Mouse (Mus musculus) stomach, embryonic 16.5 days (tissue): Measurements from ENCODE around the gene Txnip. TPM values are rescaled to one million over a fixed set of nuclear protein-coding genes. Genes with fewer than 3 reads are reported as not detected.
"Not testable (repeated sequence)": the region's sequence is repeated elsewhere in the genome, so short reads cannot be mapped to it uniquely, and the experiment has no call there.

ENCODE experiments used
- ATAC-seq: fragments of 200-750 bp; cut with Nextera tagmentation; 2 replicates; pipeline ENCODE4 v1.8.0; 2017; ENCODE audit warnings: moderate number of reproducible peaks, moderate TSS enrichment; ENCODE audit not compliant: insufficient read depth, low FRiP score
- H3K27ac ChIP-seq: fragments of 300-500 bp; sonication (generic); 2 replicates; pipeline ENCODE4 v1.5.1; 2014; ENCODE audit warnings: low read length
- H3K27me3 ChIP-seq: fragments of 300-500 bp; sonication (generic); 2 replicates; pipeline ENCODE4 v1.6.1; 2014; ENCODE audit warnings: low read length, control low read depth, mixed read lengths; ENCODE audit not compliant: control insufficient read depth, insufficient read depth
- H3K36me3 ChIP-seq: fragments of 300-500 bp; sonication (generic); 2 replicates; pipeline ENCODE4 v1.6.1; 2014; ENCODE audit warnings: low read length; ENCODE audit not compliant: control insufficient read depth, insufficient read depth
- H3K4me1 ChIP-seq: fragments of 300-500 bp; sonication (generic); 2 replicates; pipeline ENCODE4 v1.6.1; 2014; ENCODE audit warnings: low read length, control low read depth, mixed read lengths; ENCODE audit not compliant: control insufficient read depth, insufficient read depth
- H3K4me2 ChIP-seq: fragments of 300-500 bp; sonication (generic); 2 replicates; pipeline ENCODE4 v1.6.1; 2014; ENCODE audit warnings: low read depth, low read length, mixed read lengths
- H3K4me3 ChIP-seq: fragments of 300-500 bp; sonication (generic); replicated peaks from 2 replicates; pipeline ENCODE4 v1.5.1; 2014; ENCODE audit warnings: mild to moderate bottlenecking, low read length
- H3K9ac ChIP-seq: fragments of 300-500 bp; sonication (generic); 2 replicates; pipeline ENCODE4 v1.6.1; 2014; ENCODE audit warnings: low read length
- H3K9me3 ChIP-seq: fragments of 300-500 bp; sonication (generic); replicated peaks from 2 replicates; pipeline ENCODE4 v1.6.1; 2016; ENCODE audit warnings: low read length, control low read depth; ENCODE audit not compliant: control insufficient read depth
- WGBS: fragments of 180-500 bp; shearing (Covaris S2); extraction: QIAGEN DNeasy Blood & Tissue Kit; methylation state at CpG from one replicate; pipeline ENCODE4 v1.1.7; 2014; 5-methylcytosine and 5-hydroxymethylcytosine counted together
- polyA plus RNA-seq: library from polyadenylated mRNA; unstranded; fragments of >200 nt; fragmentation: Nextera tagmentation; extraction: Ambion mirVana; gene quantifications from 2 replicates; pipeline ENCODE4 v1.2.1, GENCODE M21; 2015

Txnip gene
- 164 and 179 TPM in 2 replicates for polyA plus RNA-seq

GRCm38 (mm10) chr3:96557694-96558093, at the start of gene Txnip:
TSS of gene Txnip (plus strand) at chr3:96557957.
- Histone ChIP-seq H3K4me3 (peak within 1 kb of the TSS; percentile 83), H3K9ac (peak within 1 kb of the TSS; percentile 93), H3K9me3 (no peaks in the 10 kb centered on the region), H3K4me1 (peaks cover 44% of the 10 kb centered on the region), H3K27me3 (no peaks in the 10 kb centered on the region), H3K4me2 (peak within 1 kb of the TSS; percentile 66), H3K36me3 (peaks cover 21% of the 10 kb centered on the region; the same call in 1 of the 2 replicates), H3K27ac (peak within 1 kb of the TSS; percentile 96)
- WGBS = under 1% methylated on average over 26 of the region's 26 CpGs
- ATAC-seq = peak; percentile 99

GRCm38 (mm10) chr3:96507966-96508365, 49.8 kb upstream of the Txnip start:
- H3K4me1 ChIP-seq, H3K27me3 ChIP-seq, H3K36me3 ChIP-seq, ATAC-seq, H3K9me3 ChIP-seq, H3K9ac ChIP-seq, H3K27ac ChIP-seq, H3K4me3 ChIP-seq, H3K4me2 ChIP-seq: not testable (repeated sequence)
- WGBS = 87% methylated on average over 7 of the region's 9 CpGs

GRCm38 (mm10) chr3:96520171-96520570, 37.6 kb upstream of the Txnip start:
- H3K27ac ChIP-seq = no peak overlapping the region
- 42% methylated on average over 5 of the region's 5 CpGs for WGBS
- no peak for ATAC-seq

GRCm38 (mm10) chr3:96522149-96522548, 35.6 kb upstream of the Txnip start:
- Histone ChIP-seq H3K27me3 (peaks cover 15% of the 10 kb centered on the region), H3K4me2 (no peak overlapping the region)
- no peak for ATAC-seq

More at GRCm38 (mm10) chr3:96520171-96520570, 37.6 kb upstream of the Txnip start:
- no peaks in the 10 kb centered on the region for H3K36me3 ChIP-seq
- H3K4me1 ChIP-seq = no peaks in the 10 kb centered on the region
- no peak overlapping the region for H3K4me2 ChIP-seq
- no peaks in the 10 kb centered on the region for H3K9me3 ChIP-seq
- no peaks in the 10 kb centered on the region for H3K27me3 ChIP-seq
- no peak overlapping the region for H3K4me3 ChIP-seq
- H3K9ac ChIP-seq = no peak overlapping the region

DNA sequence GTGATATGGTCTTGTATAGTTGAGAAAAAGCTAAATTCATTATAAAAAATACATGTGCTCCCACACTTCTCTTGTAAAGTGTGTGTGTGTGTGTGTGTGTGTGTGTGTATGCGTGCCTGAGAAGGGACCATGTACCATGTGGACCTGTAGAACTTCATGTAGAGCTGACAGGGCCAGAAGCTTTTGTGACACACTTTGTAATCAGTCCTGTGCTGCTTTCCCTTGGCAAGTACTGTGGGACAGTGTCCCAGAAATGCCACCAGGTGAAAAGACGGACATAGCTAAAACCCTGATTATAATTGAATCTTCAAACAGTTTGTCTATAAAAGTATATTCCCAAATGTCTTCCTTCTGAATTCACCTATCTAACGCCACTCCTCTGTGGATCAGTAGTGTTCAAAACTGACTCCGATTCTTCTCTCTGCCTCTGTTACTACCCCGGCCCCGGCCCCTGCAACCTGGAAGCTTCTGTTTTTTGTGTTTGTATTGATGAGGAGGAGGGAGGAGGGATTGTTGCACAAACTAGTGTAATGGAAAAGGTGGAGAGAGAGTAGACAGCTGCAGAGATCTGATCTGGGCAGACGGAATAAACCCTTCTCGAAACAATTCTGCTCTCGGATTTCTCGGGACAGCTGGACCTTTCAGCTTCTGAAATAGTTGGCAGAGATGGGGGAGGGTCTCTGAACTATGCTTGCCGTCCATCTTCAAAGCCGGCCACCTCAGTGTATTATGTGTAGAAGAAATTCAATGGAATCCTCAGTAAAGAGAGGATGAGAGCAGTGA, 33.5 kb upstream of the Txnip start:
- Histone ChIP-seq H3K4me3 (no peak overlapping the region), H3K4me2 (no peak overlapping the region), H3K9ac (no peak overlapping the region), H3K9me3 (no peaks in the 10 kb centered on the region), H3K27me3 (peaks cover 31% of the 10 kb centered on the region), H3K27ac (no peak overlapping the region), H3K36me3 (no peaks in the 10 kb centered on the region), H3K4me1 (0 out of 2 replicates have a peak, but pooled peaks cover 6% of the 10 kb centered on the region)
- 65% methylated on average over 12 of the region's 12 CpGs for WGBS
- no peak for ATAC-seq

More at GRCm38 (mm10) chr3:96522149-96522548, 35.6 kb upstream of the Txnip start:
- H3K27ac ChIP-seq = no peak overlapping the region
- H3K9me3 ChIP-seq = no peaks in the 10 kb centered on the region
- 0 out of 2 replicates have a peak, but pooled peaks cover 3% of the 10 kb centered on the region for H3K4me1 ChIP-seq
- no peak overlapping the region for H3K4me3 ChIP-seq
- no peaks in the 10 kb centered on the region for H3K36me3 ChIP-seq
- WGBS = 56% methylated on average over 4 of the region's 4 CpGs
- no peak overlapping the region for H3K9ac ChIP-seq

DNA sequence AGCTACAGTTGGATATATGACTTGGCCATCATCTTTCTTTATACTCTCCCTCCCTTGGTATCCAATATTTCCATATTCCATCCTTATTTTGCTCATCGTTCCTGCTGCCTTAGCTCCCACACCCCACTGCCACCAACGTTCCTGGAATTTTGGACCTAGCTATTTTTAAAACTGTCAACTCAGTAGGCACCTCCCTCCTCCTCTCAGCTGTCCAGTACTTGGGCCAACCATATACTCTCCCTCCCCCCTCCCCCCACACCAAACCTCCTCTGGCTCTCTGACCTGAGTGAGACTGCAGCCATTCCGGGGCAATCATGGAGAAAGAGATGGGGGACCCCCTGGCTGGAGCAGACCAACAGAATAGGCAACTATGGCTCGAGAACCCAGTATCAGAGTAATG, 32.8 kb upstream of the Txnip start, which contains the start of gene Hfe2:
TSS of gene Hfe2 (plus strand) at position 259 of the 400 bp plus-strand sequence.
- no peak within 1 kb of the TSS for H3K4me3 ChIP-seq

DNA sequence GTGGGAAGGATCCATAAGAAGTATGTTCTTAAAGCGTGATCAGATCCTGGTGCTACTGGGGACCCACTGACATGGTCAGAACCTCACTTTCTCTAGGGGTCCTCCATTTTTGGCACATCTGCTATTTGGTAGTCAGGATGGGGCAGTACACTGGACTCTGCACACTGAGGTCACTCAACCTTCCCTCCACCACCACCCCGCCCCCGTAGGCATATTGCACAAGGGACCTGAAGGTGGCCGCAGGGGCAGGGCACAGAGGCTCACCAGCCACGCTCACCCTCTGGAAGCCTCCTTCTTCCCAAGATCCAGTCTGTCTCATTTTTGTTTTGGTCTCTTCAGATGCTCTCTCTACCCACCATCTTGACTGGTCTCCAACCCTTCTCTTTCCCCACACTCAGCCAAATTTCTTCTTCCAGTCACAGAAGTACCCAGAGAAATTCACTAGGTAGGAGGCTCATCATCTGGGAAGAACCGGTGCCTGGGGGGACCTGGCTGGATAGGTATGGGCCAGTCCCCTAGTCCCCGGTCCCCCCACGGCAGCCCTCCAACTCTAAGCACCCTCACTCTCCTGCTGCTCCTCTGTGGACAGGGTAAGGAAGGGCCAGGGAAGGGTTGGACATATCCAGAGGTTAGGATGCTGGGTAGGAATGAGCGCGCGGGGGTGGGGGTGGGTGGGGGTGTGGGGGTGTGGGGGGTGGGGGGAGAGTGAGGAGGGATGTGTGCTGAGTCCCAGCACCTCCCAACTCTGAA, 31.6 kb upstream of the Txnip start:
- Histone ChIP-seq H3K4me2 (no peak overlapping the region), H3K27me3 (peaks cover 31% of the 10 kb centered on the region), H3K27ac (no peak overlapping the region), H3K36me3 (no peaks in the 10 kb centered on the region), H3K4me3 (no peak overlapping the region), H3K9ac (no peak overlapping the region), H3K4me1 (0 out of 2 replicates have a peak, but pooled peaks cover 6% of the 10 kb centered on the region), H3K9me3 (no peaks in the 10 kb centered on the region)
- 74% methylated on average over 11 of the region's 11 CpGs for WGBS
- ATAC-seq = no peak

More for the DNA sequence above, 32.8 kb upstream of the Txnip start, which contains the start of gene Hfe2:
- H3K27ac ChIP-seq = no peak within 1 kb of the TSS
- peaks cover 31% of the 10 kb centered on the region for H3K27me3 ChIP-seq
- 0 out of 2 replicates have a peak, but pooled peaks cover 6% of the 10 kb centered on the region for H3K4me1 ChIP-seq
- no peak for ATAC-seq
- no peak within 1 kb of the TSS for H3K4me2 ChIP-seq
- H3K9me3 ChIP-seq = no peaks in the 10 kb centered on the region
- no peaks in the 10 kb centered on the region for H3K36me3 ChIP-seq
- WGBS = 69% methylated on average over 4 of the region's 4 CpGs
- H3K9ac ChIP-seq = no peak within 1 kb of the TSS

DNA sequence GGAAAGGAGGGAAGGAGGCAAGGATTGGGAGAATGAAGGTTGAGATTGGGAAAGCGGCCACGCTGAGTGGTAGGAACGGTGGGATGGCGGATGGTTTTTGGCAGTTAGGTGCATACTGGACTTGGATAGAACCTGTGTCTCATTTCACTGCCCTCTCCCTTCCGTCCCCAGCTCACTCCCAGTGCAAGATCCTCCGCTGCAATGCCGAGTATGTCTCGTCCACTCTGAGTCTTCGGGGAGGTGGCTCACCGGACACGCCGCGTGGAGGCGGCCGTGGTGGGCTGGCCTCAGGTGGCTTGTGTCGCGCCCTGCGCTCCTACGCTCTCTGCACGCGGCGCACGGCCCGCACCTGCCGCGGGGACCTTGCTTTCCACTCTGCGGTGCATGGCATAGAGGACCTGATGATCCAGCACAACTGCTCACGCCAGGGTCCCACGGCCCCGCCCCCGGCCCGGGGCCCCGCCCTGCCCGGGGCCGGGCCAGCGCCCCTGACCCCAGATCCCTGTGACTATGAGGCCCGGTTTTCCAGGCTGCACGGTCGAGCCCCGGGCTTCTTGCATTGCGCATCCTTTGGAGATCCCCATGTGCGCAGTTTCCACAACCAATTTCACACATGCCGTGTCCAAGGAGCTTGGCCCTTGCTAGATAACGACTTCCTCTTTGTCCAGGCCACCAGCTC, 30.8 kb upstream of the Txnip start:
- Histone ChIP-seq H3K9ac (peak overlapping the region; percentile 50; the same call in 1 of the 2 replicates), H3K27ac (no peak overlapping the region), H3K36me3 (no peaks in the 10 kb centered on the region), H3K4me3 (peak overlapping the region; percentile 42), H3K4me2 (peak overlapping the region; percentile 63), H3K27me3 (peaks cover 31% of the 10 kb centered on the region), H3K4me1 (0 out of 2 replicates have a peak, but pooled peaks cover 6% of the 10 kb centered on the region), H3K9me3 (no peaks in the 10 kb centered on the region)
- ATAC-seq = no peak
- WGBS = 4% methylated on average over 44 of the region's 44 CpGs
